Mouse (Mus musculus): Measurements from ENCODE around the gene AL607142.1. TPM values are rescaled to one million over a fixed set of nuclear protein-coding genes. Genes with fewer than 3 reads are reported as not detected.
A peak's percentile ranks its signal among the peaks of the same experiment; 100 is the strongest.

AL607142.1 gene
- total RNA-seq (2021), result not detected
- long read RNA-seq, experiment 1, result 0 reads
- long read RNA-seq, experiment 2, result 0 reads

- no peak for DNase-seq (ENCODE audit: low spot score in 2 of 2)
Observed at GRCm38 (mm10) chr4:120064696-120065095, at the start of gene AL607142.1. TSS of gene AL607142.1 (plus strand) at chr4:120064996.

GRCm38 (mm10) chr4:120018426-120018825 is 46.4 kb upstream of the AL607142.1 start:
- no peak for DNase-seq (ENCODE audit: low spot score in 2 of 2)

GRCm38 (mm10) chr4:120022392-120022791 is 42.4 kb upstream of the AL607142.1 start:
- no peak for DNase-seq (ENCODE audit: low spot score in 2 of 2)

- no peak for DNase-seq (ENCODE audit: low spot score in 2 of 2)
Observed at GRCm38 (mm10) chr4:120023221-120023840, 41.5 kb upstream of the AL607142.1 start.

GRCm38 (mm10) chr4:120024071-120024470 is 40.7 kb upstream of the AL607142.1 start:
- no peak for DNase-seq (ENCODE audit: low spot score in 2 of 2)

- DNase-seq (ENCODE audit: low spot score in 2 of 2), result no peak
Observed at GRCm38 (mm10) chr4:120027671-120028070, 37.1 kb upstream of the AL607142.1 start.

- DNase-seq (ENCODE audit: low spot score in 2 of 2), result no peak
Observed at GRCm38 (mm10) chr4:120029937-120030336, 34.9 kb upstream of the AL607142.1 start.

- peak in 1 of 2 experiments; percentile 21 for DNase-seq (ENCODE audit: low spot score in 2 of 2)
Observed at GRCm38 (mm10) chr4:120032320-120032983, 32.3 kb upstream of the AL607142.1 start.

GRCm38 (mm10) chr4:120032984-120033355 is 31.8 kb upstream of the AL607142.1 start:
- DNase-seq (ENCODE audit: low spot score in 2 of 2), result no peak

- DNase-seq (ENCODE audit: low spot score in 2 of 2), result no peak
Observed at GRCm38 (mm10) chr4:120036294-120036693, 28.5 kb upstream of the AL607142.1 start.

- DNase-seq (ENCODE audit: low spot score in 2 of 2), result no peak
Observed at GRCm38 (mm10) chr4:120037007-120037406, 27.8 kb upstream of the AL607142.1 start.

- no peak for DNase-seq (ENCODE audit: low spot score in 2 of 2)
Observed at GRCm38 (mm10) chr4:120041520-120041919, 23.3 kb upstream of the AL607142.1 start.

- no peak for DNase-seq (ENCODE audit: low spot score in 2 of 2)
Observed at GRCm38 (mm10) chr4:120042480-120042879, 22.3 kb upstream of the AL607142.1 start.

- no peak for DNase-seq (ENCODE audit: low spot score in 2 of 2)
Observed at GRCm38 (mm10) chr4:120044612-120045011, 20.2 kb upstream of the AL607142.1 start.

GRCm38 (mm10) chr4:120045131-120045537 is 19.7 kb upstream of the AL607142.1 start:
- DNase-seq (ENCODE audit: low spot score in 2 of 2), result no peak

- no peak for DNase-seq (ENCODE audit: low spot score in 2 of 2)
Observed at GRCm38 (mm10) chr4:120045871-120046270, 18.9 kb upstream of the AL607142.1 start.

- no peak for DNase-seq (ENCODE audit: low spot score in 2 of 2)
Observed at GRCm38 (mm10) chr4:120047060-120047459, 17.7 kb upstream of the AL607142.1 start.

- no peak for DNase-seq (ENCODE audit: low spot score in 2 of 2)
Observed at GRCm38 (mm10) chr4:120048274-120048673, 16.5 kb upstream of the AL607142.1 start.

- no peak for DNase-seq (ENCODE audit: low spot score in 2 of 2)
Observed at GRCm38 (mm10) chr4:120049857-120050256, 14.9 kb upstream of the AL607142.1 start.

GRCm38 (mm10) chr4:120052481-120052880 is 12.3 kb upstream of the AL607142.1 start:
- no peak for DNase-seq (ENCODE audit: low spot score in 2 of 2)

GRCm38 (mm10) chr4:120053026-120054005 is 11.5 kb upstream of the AL607142.1 start:
- DNase-seq (ENCODE audit: low spot score in 2 of 2), result no peak

- no peak for DNase-seq (ENCODE audit: low spot score in 2 of 2)
Observed at GRCm38 (mm10) chr4:120054145-120054544, 10.7 kb upstream of the AL607142.1 start.

All from adrenal gland, postnatal 4 days (tissue).